Mouse (Mus musculus) adrenal gland, adult (tissue): ENCODE results near the gene Myt1l.

ENCODE experiments used
- DNase-seq, 2 experiments: peaks; one replicate each; pipeline ENCODE4 v3.0.0; 2022 to 2023; ENCODE audit warnings: low spot score in 1 of 2; ENCODE audit not compliant: inconsistent age in 2 of 2

Gene Myt1l

DNA sequence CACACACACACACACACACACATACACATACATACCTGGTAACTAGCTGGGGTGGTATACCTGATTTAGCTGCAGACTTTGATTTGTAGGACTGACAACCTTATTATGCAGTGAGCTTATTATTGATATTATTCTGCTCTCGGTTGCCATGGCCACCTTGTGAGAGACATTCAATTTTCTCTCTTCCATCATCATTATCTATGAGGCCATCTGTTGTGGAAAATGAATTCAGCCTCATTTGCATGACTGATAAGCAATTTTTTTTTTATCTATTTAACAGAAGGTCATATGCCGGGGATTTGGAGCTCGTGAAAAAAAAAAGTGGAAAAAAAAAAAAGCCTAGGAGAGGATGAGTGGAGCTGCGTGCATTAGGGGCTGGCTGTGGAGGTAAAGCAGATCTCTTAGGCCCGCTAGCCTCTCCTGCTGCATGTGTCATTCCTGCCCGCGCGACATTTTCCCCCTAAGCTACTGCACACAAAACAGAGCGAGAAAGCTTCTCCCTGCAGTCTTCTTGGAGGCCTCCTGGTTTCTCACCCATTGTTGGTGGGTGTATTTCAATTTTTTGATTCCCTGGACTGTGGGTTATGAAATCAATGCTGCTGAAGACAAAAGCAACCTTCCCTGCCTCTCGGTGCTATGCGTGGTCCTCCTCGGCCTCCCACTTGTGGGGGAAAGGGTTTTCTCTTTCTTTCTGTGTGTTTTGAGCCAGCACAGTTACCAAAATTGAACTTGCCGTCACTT lies at the start of gene Myt1l:
Myt1l (plus strand) TSS at position 354 of the 741 bp plus-strand sequence.
- DNase-seq: peak in 1 of 2 experiments; percentile 36

DNA sequence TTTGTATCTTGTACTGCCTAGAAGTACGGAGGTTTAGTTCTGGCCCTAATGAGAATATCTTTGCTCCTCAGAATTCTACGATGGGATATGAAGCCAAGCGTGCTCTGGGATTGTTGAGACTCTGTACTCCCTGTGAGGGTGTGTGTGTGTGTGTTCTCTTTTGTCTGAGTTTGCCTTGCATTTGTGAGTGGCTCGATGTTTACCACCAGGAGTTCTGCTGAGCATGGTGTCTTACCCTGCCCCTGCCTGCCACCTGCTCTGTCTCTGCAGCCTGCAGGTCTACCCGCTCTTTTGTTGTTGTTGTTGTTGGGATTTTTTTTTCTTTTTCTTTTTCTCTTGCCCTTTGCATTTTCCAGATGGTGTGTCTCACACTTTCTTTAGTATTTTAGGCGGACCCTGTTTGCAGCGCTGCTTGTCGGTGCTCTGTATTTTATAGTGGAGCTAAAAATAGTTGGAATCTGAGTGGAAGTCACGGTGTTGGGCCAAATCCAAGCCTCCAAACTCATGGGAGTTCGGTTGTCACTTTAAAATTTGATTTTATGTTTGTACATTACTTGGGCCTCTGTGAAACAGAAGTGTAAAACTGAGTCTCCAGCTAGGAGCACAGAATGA lies 41.7 kb upstream of the Myt1l start:
- no peak for DNase-seq

- peak in 1 of 2 experiments; percentile 27 for DNase-seq
Observed at GRCm38 (mm10) chr12:29526236-29526644, 1.9 kb upstream of the Myt1l start.

GRCm38 (mm10) chr12:29527048-29527761 lies 979 bp upstream of the Myt1l start:
- DNase-seq: peak in 1 of 2 experiments; percentile 60

- DNase-seq: peak in 1 of 2 experiments; percentile 68
Observed at GRCm38 (mm10) chr12:29530241-29530725, 2.1 kb downstream of the Myt1l start.

DNA sequence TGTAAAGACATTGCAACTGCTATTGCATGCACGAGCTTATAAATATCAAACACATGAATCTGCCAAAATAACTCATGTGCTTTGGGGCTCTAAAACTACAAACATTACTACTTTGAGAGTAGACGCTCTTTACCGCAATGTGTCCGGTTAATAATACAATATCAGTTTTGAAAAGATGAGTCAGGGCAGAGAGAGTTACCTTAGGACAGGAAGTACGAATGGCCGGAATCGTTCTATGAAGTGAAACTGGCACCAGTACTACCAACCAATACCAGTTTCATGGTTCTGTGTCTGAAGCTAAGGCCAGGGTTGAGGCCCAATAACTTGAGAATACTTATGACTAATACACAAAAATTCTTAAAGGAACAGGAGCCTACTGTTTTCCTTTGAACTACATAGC lies 2.6 kb downstream of the Myt1l start:
- DNase-seq: no peak

DNA sequence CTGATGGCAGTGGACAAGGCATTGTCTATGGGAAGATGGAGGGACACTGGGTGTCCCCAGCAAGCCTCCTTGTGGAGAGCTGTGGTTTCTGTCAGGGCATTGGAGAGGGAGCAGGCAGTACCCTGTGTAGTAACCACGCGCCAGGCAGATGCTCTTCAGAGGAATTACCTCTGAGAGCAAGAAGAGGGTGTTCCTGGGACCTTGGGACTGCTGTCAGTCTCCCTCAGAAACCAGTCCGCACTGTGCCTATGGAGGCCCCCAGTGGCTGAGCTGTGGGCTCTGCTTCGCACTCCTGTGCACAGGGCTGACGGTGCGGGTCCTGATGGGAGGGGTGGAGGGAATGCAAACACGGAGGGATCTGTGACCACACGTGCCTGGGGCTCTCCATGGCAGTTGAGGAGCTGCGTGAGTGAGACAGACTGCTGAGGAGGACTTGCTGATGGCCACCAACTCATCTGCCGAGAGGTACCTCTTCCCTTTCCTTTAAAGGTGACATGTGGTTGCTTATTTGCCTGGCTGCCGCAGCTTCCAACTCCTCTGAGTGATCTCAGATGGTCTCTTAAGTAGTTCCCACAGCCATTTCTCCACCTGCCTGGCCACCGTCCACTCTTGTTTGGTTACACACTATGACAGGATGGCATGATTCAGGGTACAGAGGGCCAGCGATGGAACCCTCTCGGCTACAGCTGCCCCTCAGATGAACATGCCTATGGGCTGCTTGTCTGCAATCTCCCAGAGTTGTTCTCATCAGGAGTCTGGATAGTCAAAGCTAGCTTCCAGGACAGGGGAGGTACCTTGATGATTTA lies 5.1 kb downstream of the Myt1l start:
- DNase-seq: peak in 1 of 2 experiments; percentile 26

- DNase-seq: peak in 1 of 2 experiments; percentile 24
Observed at GRCm38 (mm10) chr12:29534326-29534725, 6.1 kb downstream of the Myt1l start.

DNA sequence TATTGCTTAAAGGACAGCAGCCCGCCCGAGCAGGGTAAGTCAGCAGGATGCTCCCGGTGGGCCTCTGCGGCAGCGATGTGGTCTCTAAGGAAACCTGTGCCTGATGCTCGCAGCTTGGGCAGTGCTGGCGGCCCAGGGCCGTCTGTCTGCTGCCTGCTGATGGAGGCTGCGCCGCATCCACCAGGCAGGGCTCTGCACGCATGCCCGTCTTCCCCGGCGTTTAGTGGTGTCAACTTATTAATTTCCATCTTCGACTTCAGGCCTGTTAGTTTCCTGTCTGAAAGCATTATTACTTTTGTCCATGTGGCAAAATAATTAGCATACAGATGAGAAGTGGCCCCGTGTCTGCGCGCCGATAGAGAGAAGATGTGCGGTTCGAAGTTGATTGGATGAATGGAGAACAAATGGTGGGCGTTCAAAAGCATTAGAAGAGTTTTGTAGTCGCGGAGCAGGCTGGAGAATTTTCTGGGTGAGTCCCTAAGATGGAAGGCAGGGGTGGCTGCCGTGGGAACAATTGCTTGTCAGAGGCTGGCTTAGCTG lies 6.6 kb downstream of the Myt1l start:
- DNase-seq: peak in 1 of 2 experiments; percentile 37

DNA sequence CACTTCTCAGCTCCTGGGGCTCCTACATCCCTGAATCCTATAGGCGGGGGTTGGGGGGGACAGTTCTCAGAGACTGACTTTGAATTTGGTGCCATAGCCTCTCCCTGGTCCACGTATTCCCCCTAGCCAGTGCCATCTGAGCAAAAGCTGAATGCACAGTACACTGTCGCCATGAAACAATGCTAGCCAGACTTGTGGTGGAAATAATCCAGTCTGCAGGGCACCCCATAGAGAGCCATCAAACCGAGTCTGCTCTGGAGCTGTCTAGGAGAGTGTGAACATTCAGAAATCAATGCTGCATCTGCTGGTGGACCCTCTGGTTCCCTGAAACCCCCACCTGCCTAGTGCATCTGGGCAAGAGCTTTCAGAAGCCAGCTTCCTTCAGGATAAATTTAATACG lies 9.7 kb downstream of the Myt1l start:
- DNase-seq: no peak

DNA sequence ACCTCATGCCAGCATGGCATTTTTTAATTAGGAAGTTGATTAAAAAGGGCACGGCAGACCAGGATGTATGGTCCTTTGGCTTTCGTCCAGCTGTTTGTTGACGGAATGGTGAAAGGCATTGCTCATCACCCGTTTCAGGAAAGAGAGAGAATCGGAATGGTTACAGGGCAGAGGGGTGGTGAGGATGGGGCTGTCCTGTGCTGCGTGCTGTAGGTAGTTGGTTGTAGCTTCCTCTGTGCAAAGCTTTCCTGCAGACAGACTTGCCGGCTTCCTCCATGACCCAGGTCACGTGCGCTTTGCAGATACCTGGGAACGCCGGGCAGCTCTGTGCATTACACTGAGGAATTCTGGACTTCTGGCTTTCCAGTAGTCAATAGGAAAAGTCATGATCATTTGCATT lies 10.3 kb downstream of the Myt1l start:
- DNase-seq: no peak

GRCm38 (mm10) chr12:29539106-29539505 lies 10.9 kb downstream of the Myt1l start:
- no peak for DNase-seq

- no peak for DNase-seq
Observed at GRCm38 (mm10) chr12:29540741-29541140, 12.6 kb downstream of the Myt1l start.

GRCm38 (mm10) chr12:29546073-29546472 lies 17.9 kb downstream of the Myt1l start:
- no peak for DNase-seq

- DNase-seq: no peak
Observed at GRCm38 (mm10) chr12:29547112-29547511, 18.9 kb downstream of the Myt1l start.

- no peak for DNase-seq
Observed at GRCm38 (mm10) chr12:29547755-29548154, 19.6 kb downstream of the Myt1l start.

DNA sequence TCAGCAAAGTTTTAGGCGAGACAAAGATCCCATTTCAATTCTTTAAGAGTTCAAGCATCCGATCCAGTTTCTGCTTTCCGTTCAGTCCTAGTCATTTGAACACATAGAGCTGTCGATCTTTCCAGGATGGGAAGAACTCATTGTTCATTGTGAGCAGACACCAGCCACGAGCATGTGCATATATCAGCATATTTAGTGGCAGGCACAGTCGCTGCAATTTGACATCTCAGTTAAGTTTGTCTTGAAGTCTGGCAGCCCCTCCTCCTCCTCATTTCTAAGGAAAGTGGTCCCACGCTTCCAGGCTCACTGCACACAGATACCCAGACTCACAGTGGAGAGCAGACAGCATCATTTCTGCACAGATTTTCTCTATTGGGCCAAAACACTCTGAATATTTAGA lies 25.0 kb downstream of the Myt1l start:
- DNase-seq: no peak

- DNase-seq: no peak
Observed at GRCm38 (mm10) chr12:29555718-29556117, 27.5 kb downstream of the Myt1l start.

DNA sequence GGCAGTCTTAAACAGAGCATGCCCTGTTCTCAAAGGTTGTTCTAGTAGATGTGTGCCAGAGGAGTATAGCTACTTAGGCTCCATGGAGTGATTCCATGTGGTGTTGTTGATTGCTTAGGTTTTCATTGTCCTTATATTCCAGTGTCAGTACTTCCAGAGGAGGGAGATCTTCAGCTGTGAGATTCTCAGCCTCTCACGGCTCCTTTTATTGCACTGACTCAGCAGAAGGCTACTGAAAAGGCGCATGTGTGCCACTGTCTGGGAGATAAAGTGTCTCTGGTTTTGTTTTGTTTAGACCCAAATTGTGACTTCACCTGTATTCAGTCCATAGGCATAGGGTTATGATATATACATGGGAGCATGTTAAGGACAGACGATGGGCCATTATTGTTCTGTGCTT lies 28.2 kb downstream of the Myt1l start:
- no peak for DNase-seq

- DNase-seq: no peak
Observed at GRCm38 (mm10) chr12:29556901-29557300, 28.7 kb downstream of the Myt1l start.

- no peak for DNase-seq
Observed at GRCm38 (mm10) chr12:29559769-29560168, 31.6 kb downstream of the Myt1l start.
